Mouse (Mus musculus) limb, embryonic 13.5 days (tissue): Measurements from ENCODE around the gene Rab5a. TPM values are rescaled to one million over a fixed set of nuclear protein-coding genes. Genes with fewer than 3 reads are reported as not detected.
A peak's percentile ranks its signal among the peaks of the same experiment; 100 is the strongest.

Experiments
- ATAC-seq: fragments of 200-750 bp; cut with Nextera tagmentation; 2 replicates; pipeline ENCODE4 v1.8.0; 2017; ENCODE audit warnings: low read depth, moderate number of reproducible peaks, moderate TSS enrichment; ENCODE audit not compliant: low FRiP score
- H3K27ac ChIP-seq: fragments of 300-500 bp; sonication (generic); 2 replicates; pipeline ENCODE4 v1.5.1; 2015; ENCODE audit warnings: inconsistent platforms, mild to moderate bottlenecking, moderate library complexity
- H3K27me3 ChIP-seq: fragments of 300-500 bp; sonication (generic); 2 replicates; pipeline ENCODE4 v1.6.1; 2015; ENCODE audit warnings: mild to moderate bottlenecking, inconsistent platforms
- H3K36me3 ChIP-seq: fragments of 300-500 bp; sonication (generic); 2 replicates; pipeline ENCODE4 v1.6.1; 2015; ENCODE audit warnings: inconsistent platforms, mild to moderate bottlenecking, moderate library complexity
- H3K4me1 ChIP-seq: fragments of 300-500 bp; sonication (generic); 2 replicates; pipeline ENCODE4 v1.6.1; 2015; ENCODE audit warnings: inconsistent platforms
- H3K4me2 ChIP-seq: fragments of 300-500 bp; sonication (generic); replicated peaks from 2 replicates; pipeline ENCODE4 v1.6.1; 2015; ENCODE audit warnings: inconsistent platforms, mild to moderate bottlenecking, moderate library complexity
- H3K4me3 ChIP-seq: fragments of 300-500 bp; sonication (generic); 2 replicates; pipeline ENCODE4 v1.5.1; 2015; ENCODE audit warnings: moderate library complexity, mild to moderate bottlenecking, inconsistent platforms
- H3K9ac ChIP-seq: fragments of 300-500 bp; sonication (generic); 2 replicates; pipeline ENCODE4 v1.6.1; 2015; ENCODE audit warnings: mild to moderate bottlenecking, inconsistent platforms
- H3K9me3 ChIP-seq: fragments of 300-500 bp; sonication (generic); 2 replicates; pipeline ENCODE4 v1.6.1; 2016; ENCODE audit warnings: inconsistent platforms
- WGBS: fragments of 180-500 bp; shearing (Covaris S2); methylation state at CpG from one replicate; pipeline ENCODE4 v1.1.7; 2015; 5-methylcytosine and 5-hydroxymethylcytosine counted together
- polyA plus RNA-seq: library from polyadenylated mRNA; unstranded; fragments of >200 nt; fragmentation: Nextera tagmentation; extraction: Ambion mirVana; gene quantifications from 2 replicates; pipeline ENCODE4 v1.2.1, GENCODE M21; 2015

Gene Rab5a
- polyA plus RNA-seq: 74.4 and 77.9 TPM in 2 replicates

DNA sequence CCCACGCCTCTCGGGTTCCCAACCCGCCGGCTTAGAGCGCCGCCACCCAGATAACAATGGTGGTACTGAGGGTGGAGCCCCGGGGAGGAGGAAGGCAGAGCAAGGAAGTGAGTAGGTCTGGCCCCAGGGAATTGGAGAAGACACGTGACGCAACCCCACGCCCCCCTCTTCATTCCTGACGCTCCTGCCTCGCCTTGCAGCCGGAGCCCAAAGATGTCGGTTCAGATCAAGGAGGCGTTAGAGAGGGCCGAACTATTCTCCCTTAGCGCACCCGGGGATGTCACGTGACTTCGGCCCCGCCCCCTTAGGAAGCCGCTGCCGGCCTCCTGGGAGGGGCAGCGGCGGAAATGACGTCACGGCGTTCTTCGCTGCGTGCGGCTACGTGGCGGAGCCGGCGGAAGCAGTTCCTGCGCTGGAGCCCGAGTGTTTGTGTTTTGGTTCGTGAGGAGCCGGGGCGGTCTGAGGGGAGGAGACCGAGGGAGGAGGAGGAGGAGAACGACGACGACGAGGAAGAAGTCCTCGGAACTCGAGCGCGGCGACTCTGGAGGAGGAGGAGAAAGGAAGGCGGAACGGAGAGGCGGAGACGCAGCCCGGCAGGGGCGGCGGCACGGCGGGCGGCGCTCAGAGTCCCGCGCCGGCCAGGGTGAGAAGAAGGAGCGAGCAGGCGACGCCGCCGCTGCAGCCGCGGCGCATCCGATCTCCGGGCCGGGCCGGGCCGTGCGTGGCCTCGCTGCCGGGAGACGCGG is at the start of gene Rab5a:
Rab5a (plus strand) TSS at position 377 of the 746 bp plus-strand sequence.
- H3K4me3 ChIP-seq: peak within 1 kb of the TSS; percentile 94
- H3K9me3 ChIP-seq: no peaks in the 10 kb centered on the region
- peak; percentile 97 for ATAC-seq
- peak within 1 kb of the TSS; percentile 74 for H3K4me2 ChIP-seq
- H3K27ac ChIP-seq: peak within 1 kb of the TSS; percentile 99
- peaks cover 23% of the 10 kb centered on the region for H3K4me1 ChIP-seq
- under 1% methylated on average over 77 of the region's 82 CpGs for WGBS
- H3K9ac ChIP-seq: peak within 1 kb of the TSS; percentile 98
- 0 out of 2 replicates have a peak, but pooled peaks cover 2% of the 10 kb centered on the region for H3K36me3 ChIP-seq
- H3K27me3 ChIP-seq: no peaks in the 10 kb centered on the region

DNA sequence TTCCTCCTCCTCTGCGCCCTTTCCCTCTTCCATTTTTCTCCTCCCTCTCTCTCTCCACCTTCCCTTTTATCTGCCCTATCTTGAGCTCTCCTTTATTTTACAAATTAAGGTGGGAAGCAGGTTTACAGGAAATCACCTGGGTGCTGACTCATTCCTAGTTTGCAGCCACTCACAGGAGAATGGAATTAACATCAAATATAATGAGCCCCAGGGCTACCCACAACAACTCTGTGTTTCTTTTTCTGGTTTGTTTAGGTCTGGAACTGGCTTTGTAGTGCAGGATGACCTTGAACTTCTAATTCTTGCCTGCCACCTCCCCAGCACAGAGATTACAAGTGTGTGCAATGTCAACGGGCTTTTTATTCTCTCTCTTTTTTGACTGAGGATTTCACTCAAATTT is 22.9 kb upstream of the Rab5a start:
- Histone ChIP-seq H3K9me3 (no peaks in the 10 kb centered on the region), H3K36me3 (no peaks in the 10 kb centered on the region)
- 68% methylated on average over 2 of the region's 2 CpGs for WGBS

DNA sequence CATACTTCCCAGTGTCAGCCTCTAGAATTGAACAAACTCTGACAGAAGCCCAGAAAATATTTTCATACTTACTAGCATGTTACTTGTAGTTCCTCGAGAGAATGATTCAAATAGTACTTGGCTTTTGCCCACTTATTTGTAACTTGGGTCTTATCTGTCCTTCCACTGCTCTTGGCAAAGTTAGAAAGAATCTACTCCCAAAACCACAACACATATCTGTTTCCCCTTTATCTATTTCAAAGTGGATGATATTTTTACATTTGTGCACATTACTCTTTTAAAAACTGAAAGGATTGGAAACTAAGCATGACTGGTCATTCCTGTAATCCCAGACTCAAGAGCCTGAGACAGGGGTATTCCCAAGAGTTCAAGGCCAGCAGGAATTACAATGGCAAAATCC is 22.3 kb upstream of the Rab5a start:
- no peaks in the 10 kb centered on the region for H3K4me1 ChIP-seq
- H3K9me3 ChIP-seq: no peaks in the 10 kb centered on the region
- no peaks in the 10 kb centered on the region for H3K27me3 ChIP-seq
- H3K36me3 ChIP-seq: no peaks in the 10 kb centered on the region
- no peak overlapping the region for H3K4me3 ChIP-seq
- H3K9ac ChIP-seq: no peak overlapping the region
- no peak overlapping the region for H3K4me2 ChIP-seq
- no peak overlapping the region for H3K27ac ChIP-seq
- ATAC-seq: no peak
- 69% methylated on average over 1 of the region's 1 CpGs for WGBS

More for the DNA sequence above, 22.9 kb upstream of the Rab5a start:
- Histone ChIP-seq H3K4me1 (no peaks in the 10 kb centered on the region), H3K27me3 (no peaks in the 10 kb centered on the region), H3K4me2 (no peak overlapping the region), H3K9ac (no peak overlapping the region), H3K27ac (no peak overlapping the region), H3K4me3 (no peak overlapping the region)
- ATAC-seq: no peak

DNA sequence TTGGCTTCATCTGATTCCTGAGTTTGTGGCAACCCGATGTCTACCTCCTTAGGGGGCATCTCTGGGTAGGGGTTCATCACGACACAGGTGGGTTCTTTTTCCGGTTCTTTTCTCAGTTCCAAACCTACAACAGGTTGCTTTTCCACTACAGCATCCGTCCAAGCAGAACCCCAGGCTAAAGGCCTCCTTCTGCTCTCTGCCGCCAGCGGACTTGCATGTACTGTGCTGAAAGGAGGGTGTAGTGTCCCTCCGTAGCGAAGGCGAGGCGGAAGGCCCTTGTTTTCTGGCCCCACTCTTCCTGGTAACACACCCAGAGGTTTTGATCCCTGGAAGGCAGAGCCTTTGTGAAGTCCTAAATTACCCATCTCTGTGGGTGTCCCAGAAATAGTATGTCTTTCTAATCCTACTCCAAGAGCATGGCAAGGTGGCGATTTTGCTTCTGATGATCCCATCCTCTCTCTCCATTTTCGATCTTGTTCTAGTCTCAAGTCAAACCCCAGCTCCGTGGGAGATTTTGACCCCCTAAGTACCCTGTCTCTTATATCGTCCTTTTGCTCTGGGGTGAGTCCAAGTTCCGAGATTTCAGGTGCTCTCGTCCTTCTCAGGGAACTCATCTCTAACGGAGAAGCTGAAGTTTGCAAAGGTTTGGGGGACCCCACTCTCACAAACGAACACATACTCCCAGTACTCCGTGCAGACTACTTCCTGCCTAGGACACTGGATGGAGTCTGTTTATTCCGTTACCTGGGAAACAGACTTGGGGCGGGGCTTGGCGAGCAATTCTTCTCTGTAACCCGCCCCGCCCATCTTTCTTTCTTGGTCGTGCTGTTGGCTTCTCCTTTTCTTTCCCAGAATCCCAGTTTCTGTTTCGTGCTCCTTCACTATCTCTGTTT is 16.2 kb upstream of the Rab5a start, which contains the start of gene Efhb:
Efhb (minus strand) TSS at position 719 of the 893 bp plus-strand sequence.
- H3K4me3 ChIP-seq: peak within 1 kb of the TSS; percentile 44
- peak within 1 kb of the TSS; percentile 66 for H3K4me2 ChIP-seq
- peak within 1 kb of the TSS; percentile 57 for H3K9ac ChIP-seq
- H3K9me3 ChIP-seq: no peaks in the 10 kb centered on the region
- no peaks in the 10 kb centered on the region for H3K27me3 ChIP-seq
- WGBS: 23% methylated on average over 26 of the region's 26 CpGs
- ATAC-seq: peak; percentile 94
- H3K27ac ChIP-seq: no peak within 1 kb of the TSS
- H3K36me3 ChIP-seq: no peaks in the 10 kb centered on the region
- H3K4me1 ChIP-seq: no peaks in the 10 kb centered on the region

DNA sequence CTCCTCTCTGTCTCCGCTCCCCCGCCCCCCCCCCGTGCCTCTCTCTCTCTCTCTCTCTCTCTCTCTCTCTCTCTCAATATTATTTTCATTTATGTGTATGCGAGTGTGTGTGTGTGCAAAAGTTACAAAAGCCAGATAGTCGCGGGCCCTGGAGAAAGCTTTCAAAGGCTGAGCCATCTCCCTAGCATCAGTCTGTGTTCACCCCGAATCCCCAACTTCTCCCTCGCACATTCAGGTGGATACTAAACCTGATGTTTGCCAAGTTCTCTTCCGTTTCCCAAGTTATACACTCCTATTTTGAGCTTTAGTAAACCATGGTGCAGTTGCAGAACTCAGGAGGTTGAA is 15.6 kb upstream of the Rab5a start:
- no peaks in the 10 kb centered on the region for H3K36me3 ChIP-seq
- H3K4me3 ChIP-seq: peak overlapping the region; percentile 44
- ATAC-seq: peak; percentile 58
- peak overlapping the region; percentile 66 for H3K4me2 ChIP-seq
- no peaks in the 10 kb centered on the region for H3K9me3 ChIP-seq
- H3K9ac ChIP-seq: peak overlapping the region; percentile 57
- no peaks in the 10 kb centered on the region for H3K4me1 ChIP-seq
- 27% methylated on average over 6 of the region's 9 CpGs for WGBS
- no peak overlapping the region for H3K27ac ChIP-seq
- H3K27me3 ChIP-seq: no peaks in the 10 kb centered on the region

DNA sequence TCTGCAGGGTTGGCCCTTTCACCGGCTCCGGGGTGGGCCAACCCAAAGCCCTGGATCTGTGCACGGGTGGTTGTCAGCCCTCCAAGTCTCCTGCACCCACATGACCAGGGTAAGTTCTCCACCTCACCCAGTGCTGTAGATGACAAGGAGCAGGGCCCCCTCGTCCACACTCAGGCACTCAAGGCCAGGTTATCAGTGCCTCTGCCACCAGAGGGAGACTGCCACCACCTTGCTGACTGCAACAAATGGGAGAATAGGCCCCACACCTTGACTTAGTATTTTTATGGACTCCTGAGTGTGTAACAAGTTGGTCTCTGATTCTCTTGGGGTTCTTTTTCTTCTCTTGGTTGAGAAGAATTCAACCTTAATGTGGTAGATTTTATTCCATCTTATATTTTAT is 13.5 kb upstream of the Rab5a start:
- no peak for ATAC-seq
- H3K9ac ChIP-seq: no peak overlapping the region
- H3K4me3 ChIP-seq: no peak overlapping the region
- H3K36me3 ChIP-seq: no peaks in the 10 kb centered on the region
- no peaks in the 10 kb centered on the region for H3K4me1 ChIP-seq
- no peaks in the 10 kb centered on the region for H3K9me3 ChIP-seq
- H3K27me3 ChIP-seq: no peaks in the 10 kb centered on the region
- H3K4me2 ChIP-seq: no peak overlapping the region
- no peak overlapping the region for H3K27ac ChIP-seq
- 66% methylated on average over 4 of the region's 4 CpGs for WGBS

DNA sequence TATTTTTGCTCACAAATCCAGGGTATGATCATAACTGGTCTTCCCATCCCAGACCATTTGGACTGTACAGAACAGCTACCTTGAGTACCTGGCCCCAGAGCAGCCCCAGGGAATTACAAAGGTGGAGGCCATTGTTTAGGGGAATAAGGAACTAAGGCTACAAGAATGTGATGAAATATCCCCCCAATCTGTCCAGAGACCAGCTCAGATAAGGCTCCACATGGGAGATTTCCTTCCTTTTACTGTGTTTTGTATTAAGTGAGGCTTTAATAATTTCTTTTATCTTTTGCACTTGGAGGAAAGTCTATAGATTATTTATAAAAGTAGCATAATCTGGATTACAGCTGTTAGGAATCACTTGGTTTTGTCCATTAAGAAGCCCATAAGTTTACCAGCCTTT is 10.3 kb upstream of the Rab5a start:
- no peaks in the 10 kb centered on the region for H3K27me3 ChIP-seq
- H3K9me3 ChIP-seq: no peaks in the 10 kb centered on the region
- no peak overlapping the region for H3K9ac ChIP-seq
- no peak for ATAC-seq
- no peak overlapping the region for H3K4me2 ChIP-seq
- H3K27ac ChIP-seq: no peak overlapping the region
- H3K4me1 ChIP-seq: no peaks in the 10 kb centered on the region
- H3K4me3 ChIP-seq: no peak overlapping the region
- no peaks in the 10 kb centered on the region for H3K36me3 ChIP-seq

DNA sequence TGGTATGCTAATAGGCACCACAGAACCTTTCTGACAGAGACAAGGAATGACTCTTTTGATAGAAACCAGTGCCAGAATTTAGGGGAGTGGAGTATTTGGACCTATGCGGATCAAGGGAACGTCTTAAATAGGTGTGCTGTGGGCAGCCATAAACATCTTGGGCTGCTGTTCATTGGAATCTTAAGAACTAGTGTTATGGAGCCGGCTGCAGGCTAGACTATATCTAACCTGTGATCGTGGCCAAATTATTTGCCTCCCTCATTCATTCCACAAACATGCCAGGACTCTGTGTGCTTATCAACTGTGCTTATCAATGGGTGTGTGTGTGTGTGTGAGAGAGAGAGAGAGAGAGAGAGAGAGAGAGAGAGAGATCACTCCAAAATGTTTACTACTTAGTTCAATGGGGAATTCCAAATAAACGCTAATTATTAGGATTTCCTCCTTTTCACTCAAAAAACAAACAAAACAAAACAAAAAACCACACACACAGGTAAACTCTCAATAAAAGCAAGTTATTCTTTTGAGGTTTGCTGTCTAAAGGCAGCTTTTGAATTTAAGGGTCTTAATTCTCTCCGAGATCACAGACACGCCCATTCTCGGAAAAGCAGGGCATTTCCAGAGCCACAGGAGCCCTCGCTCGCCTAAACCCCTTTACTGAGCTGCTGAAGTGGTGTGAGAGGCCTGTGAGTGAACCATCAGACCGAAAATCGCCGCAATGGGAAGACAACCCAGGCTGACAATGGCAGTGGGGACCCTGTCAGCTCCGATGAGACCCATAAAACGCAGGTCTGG is 772 bp upstream of the Rab5a start:
- Histone ChIP-seq H3K9me3 (no peaks in the 10 kb centered on the region), H3K9ac (peak overlapping the region; percentile 78), H3K4me1 (peaks cover 23% of the 10 kb centered on the region), H3K4me2 (peak overlapping the region; percentile 74), H3K36me3 (no peaks in the 10 kb centered on the region), H3K27me3 (no peaks in the 10 kb centered on the region), H3K4me3 (peak overlapping the region; percentile 94), H3K27ac (peak overlapping the region; percentile 97)
- no peak; the same call in 1 of the 2 replicates for ATAC-seq
- 4% methylated on average over 15 of the region's 15 CpGs for WGBS

DNA sequence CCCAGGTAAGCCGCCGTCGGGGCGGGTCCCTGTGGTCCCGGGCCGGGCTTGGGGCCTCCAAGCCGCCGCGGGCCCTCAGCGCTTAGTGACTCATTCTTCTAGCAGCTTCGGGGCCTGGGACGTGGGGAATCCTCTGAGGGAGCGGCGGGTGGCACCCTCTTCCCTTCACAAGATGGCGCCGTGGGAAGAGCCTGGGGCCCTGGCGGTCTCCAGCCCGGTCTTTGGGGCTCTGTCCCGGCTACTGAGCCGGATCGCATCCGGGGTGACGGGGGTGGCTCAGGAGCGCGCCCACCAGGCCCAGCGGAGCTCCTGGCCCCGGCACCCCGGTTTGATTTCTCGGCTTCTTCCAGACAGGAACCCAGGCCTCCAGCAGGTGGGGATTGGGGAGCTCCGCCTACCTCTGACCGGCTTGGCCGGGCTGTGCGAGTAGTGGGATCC is 589 bp downstream of the Rab5a start:
- WGBS: 0% methylated on average over 33 of the region's 33 CpGs
- peak overlapping the region; percentile 94 for H3K4me3 ChIP-seq
- no peaks in the 10 kb centered on the region for H3K9me3 ChIP-seq
- H3K36me3 ChIP-seq: peaks cover 7% of the 10 kb centered on the region
- peak overlapping the region; percentile 98 for H3K9ac ChIP-seq
- H3K4me2 ChIP-seq: peak overlapping the region; percentile 74
- H3K4me1 ChIP-seq: peaks cover 23% of the 10 kb centered on the region
- no peaks in the 10 kb centered on the region for H3K27me3 ChIP-seq
- peak; percentile 8 for ATAC-seq
- peak overlapping the region; percentile 99 for H3K27ac ChIP-seq

DNA sequence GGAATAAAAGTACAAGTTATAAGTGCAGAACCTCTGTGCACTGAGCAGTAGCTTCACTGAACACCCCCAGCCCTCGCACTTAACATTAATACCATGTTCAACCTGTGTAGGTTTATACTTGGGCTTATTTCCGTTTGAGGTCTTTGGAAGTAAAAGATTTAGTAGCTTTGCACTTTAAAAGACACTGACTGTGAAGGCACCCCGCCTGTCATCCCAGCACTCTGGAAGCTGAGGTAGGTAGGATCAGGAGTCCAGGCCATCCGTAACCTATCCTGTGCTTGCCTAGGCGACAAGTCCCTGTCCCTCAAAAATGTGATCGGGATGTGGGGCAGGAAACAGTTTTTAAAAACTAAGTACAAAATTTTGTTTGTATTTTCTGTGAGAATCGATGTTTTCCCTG is 1.4 kb downstream of the Rab5a start:
- H3K9ac ChIP-seq: peak overlapping the region; percentile 98
- peak overlapping the region; percentile 74 for H3K4me2 ChIP-seq
- no peaks in the 10 kb centered on the region for H3K27me3 ChIP-seq
- H3K36me3 ChIP-seq: peaks cover 13% of the 10 kb centered on the region
- H3K4me1 ChIP-seq: peaks cover 23% of the 10 kb centered on the region
- no peaks in the 10 kb centered on the region for H3K9me3 ChIP-seq
- 56% methylated on average over 7 of the region's 7 CpGs for WGBS
- no peak overlapping the region for H3K27ac ChIP-seq
- H3K4me3 ChIP-seq: peak overlapping the region; percentile 94
- ATAC-seq: no peak

DNA sequence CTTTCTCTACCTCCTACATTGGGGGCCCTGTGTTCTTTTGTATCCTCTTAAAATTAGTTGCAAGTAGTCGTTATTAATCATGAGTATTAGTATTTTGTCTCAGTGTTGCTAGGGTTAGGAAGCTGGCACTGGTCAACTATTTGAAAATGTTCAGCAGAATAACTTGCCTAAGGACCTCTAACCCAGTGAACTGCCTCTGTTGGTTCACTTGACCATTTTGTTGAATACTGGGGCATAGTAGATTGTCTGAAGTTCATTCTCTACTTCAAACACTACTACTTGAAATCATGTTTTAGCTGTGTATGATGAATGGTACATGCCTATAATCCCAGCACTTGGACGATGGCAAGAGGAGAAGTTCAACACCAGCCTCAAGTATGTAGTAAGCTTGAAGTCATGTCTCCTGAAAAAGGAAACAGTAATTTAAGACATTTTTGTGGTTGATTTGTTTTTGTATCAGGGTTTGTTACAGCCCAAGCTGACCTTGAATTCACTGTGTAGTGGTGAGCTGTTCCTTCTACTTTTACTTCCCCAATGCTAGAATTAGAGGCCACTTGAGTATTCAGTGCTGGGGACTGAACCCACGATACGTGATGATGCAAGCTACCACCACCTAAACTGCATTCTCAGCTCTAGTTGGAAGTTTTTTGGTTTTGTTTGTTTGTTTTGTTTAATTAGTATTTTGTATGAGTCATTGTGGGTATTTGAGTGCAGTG is 9.4 kb downstream of the Rab5a start:
- Histone ChIP-seq H3K9me3 (no peaks in the 10 kb centered on the region), H3K9ac (no peak overlapping the region), H3K27me3 (no peaks in the 10 kb centered on the region), H3K4me3 (no peak overlapping the region), H3K27ac (no peak overlapping the region), H3K4me2 (no peak overlapping the region), H3K36me3 (peaks cover 54% of the 10 kb centered on the region), H3K4me1 (no peaks in the 10 kb centered on the region)
- ATAC-seq: no peak
- WGBS: 89% methylated on average over 4 of the region's 4 CpGs
